Mouse (Mus musculus): Measurements from ENCODE around the gene Ccdc116.

GRCm38 (mm10) chr16:17182136-17182535 lies 35.1 kb upstream of the Ccdc116 start:
- TF ChIP-seq CTCF (IDR thresholded peaks at IDR 0.05) (no peak), POLR2A (IDR thresholded peaks at IDR 0.05; ENCODE audit: insufficient read depth, low read depth, low read length) (no peak)

Data from heart, adult 2 months (tissue).